Comparison of ENCODE assay signal across 11 mouse cellular contexts in the genomic region with DNA sequence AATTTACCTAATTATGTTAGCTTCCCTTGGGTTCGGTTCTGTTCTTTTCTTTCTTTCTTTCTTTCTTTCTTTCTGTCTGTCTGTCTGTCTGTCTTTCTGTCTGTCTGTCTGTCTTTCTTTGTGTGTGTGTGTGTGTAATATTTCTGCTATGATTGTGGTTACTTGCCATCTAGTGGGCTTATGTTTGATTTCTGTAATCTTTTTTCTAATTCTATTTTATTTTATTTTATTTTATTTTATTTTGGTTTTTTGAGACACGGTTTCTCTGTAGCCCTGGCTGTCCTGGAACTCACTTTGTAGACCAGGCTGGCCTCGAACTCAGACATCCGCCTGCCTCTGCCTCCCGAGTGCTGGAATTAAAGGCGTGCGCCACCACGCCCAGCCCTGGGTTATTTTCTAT. TPM values are rescaled to one million over a fixed set of nuclear protein-coding genes. Genes with fewer than 3 reads are reported as not detected.
DNase-seq lines count a peak whose midpoint lies in the region; ATAC-seq and TF ChIP-seq lines count a peak whose summit lies in the region.
"Not testable (repeated sequence)": the region's sequence is repeated elsewhere in the genome, so short reads cannot be mapped to it uniquely, and the experiment has no call there.
"Had no signal": no experiment of that assay in that cellular context is flagged by ENCODE, and none has a peak within 500 bp of the region (broad histone marks: within the 10 kb centered on the region; RNA-seq: fewer than 3 reads in every experiment).

No protein-coding gene starts in this region.

- 0 out of 2 replicates have a peak, but pooled peaks have one; percentile 65 for ATAC-seq in embryonic facial prominence, embryonic 11.5 days (replicated peaks; ENCODE audit: insufficient number of reproducible peaks, low FRiP score, low TSS enrichment, low read depth)
- ATAC-seq in heart, postnatal 0 days (ENCODE audit: insufficient read depth, low read depth): not testable (repeated sequence)
- peak; percentile 69 for ATAC-seq in intestine, postnatal 0 days
- ATAC-seq in liver, embryonic 11.5 days (replicated peaks; ENCODE audit: low FRiP score): peak; percentile 77

- H3K4me2 ChIP-seq in embryonic facial prominence, embryonic 11.5 days (ENCODE audit: low read depth, low read length); heart, postnatal 0 days (ENCODE audit: low read depth, low read length); intestine, postnatal 0 days (replicated peaks; ENCODE audit: low read depth); liver, embryonic 11.5 days: not testable (repeated sequence)

- H3K27ac ChIP-seq in embryonic facial prominence, embryonic 11.5 days (replicated peaks; ENCODE audit: low read depth, low read length); heart, postnatal 0 days (ENCODE audit: low read depth); intestine, postnatal 0 days (ENCODE audit: low read depth, low read length); liver, embryonic 11.5 days (ENCODE audit: low read depth, low read length): not testable (repeated sequence)

- H3K36me3 ChIP-seq in embryonic facial prominence, embryonic 11.5 days (replicated peaks; ENCODE audit: control insufficient read depth, insufficient read depth, low read depth, low read length); heart, postnatal 0 days (replicated peaks; ENCODE audit: control insufficient read depth, insufficient read depth, low read length); intestine, postnatal 0 days (ENCODE audit: control insufficient read depth, insufficient read depth); liver, embryonic 11.5 days (ENCODE audit: control insufficient read depth, insufficient read depth, low read length): not testable (repeated sequence)

- H3K27me3 ChIP-seq in embryonic facial prominence, embryonic 11.5 days (ENCODE audit: control insufficient read depth, insufficient read depth, low read length); heart, postnatal 0 days (ENCODE audit: control insufficient read depth, insufficient read depth, low read length); intestine, postnatal 0 days (replicated peaks; ENCODE audit: control insufficient read depth, insufficient read depth, low read length); liver, embryonic 11.5 days (replicated peaks; ENCODE audit: control insufficient read depth, insufficient read depth, low read length): not testable (repeated sequence)

- H3K4me1 ChIP-seq in embryonic facial prominence, embryonic 11.5 days (ENCODE audit: control insufficient read depth, insufficient read depth, low read length); heart, postnatal 0 days (ENCODE audit: control insufficient read depth, insufficient read depth); intestine, postnatal 0 days (replicated peaks; ENCODE audit: control insufficient read depth, insufficient read depth, low read length); liver, embryonic 11.5 days (replicated peaks; ENCODE audit: control insufficient read depth, insufficient read depth, low read length): not testable (repeated sequence)

- not testable (repeated sequence) for TF ChIP-seq CTCF in heart, postnatal 0 days (IDR thresholded peaks at IDR 0.05; ENCODE audit: low read depth); intestine, postnatal 0 days (IDR thresholded peaks at IDR 0.05; ENCODE audit: low read depth)

- not testable (repeated sequence) for H3K4me3 ChIP-seq in embryonic facial prominence, embryonic 11.5 days (ENCODE audit: low read depth, low read length); heart, postnatal 0 days (ENCODE audit: low read depth, low read length); intestine, postnatal 0 days (ENCODE audit: low read depth, low read length); liver, embryonic 11.5 days (ENCODE audit: low read depth, low read length)

- peak; percentile 38 for DNase-seq in CD4-positive, CD25-positive, alpha-beta regulatory T cell, adult 2 months (ENCODE audit: low read depth, low spot score)
- DNase-seq in WW6 (ENCODE audit: low read depth, low spot score): peak; percentile 58
- DNase-seq in embryonic facial prominence, embryonic 11.5 days (ENCODE audit: low spot score); liver, embryonic 11.5 days (ENCODE audit: low spot score): not testable (repeated sequence)
- DNase-seq in heart, postnatal 0 days (ENCODE audit: low spot score): peak; percentile 46
- peak; percentile 29 for DNase-seq in mesoderm, embryonic 11.5 days (ENCODE audit: low read depth, low spot score)

- not testable (repeated sequence) for TF ChIP-seq EP300 in heart, postnatal 0 days (IDR thresholded peaks at IDR 0.05; ENCODE audit: low read depth)

- H3K9me3 ChIP-seq in embryonic facial prominence, embryonic 11.5 days (replicated peaks; ENCODE audit: control insufficient read depth, low read length); heart, postnatal 0 days (replicated peaks; ENCODE audit: control insufficient read depth, low read length); intestine, postnatal 0 days (ENCODE audit: control insufficient read depth); liver, embryonic 11.5 days (ENCODE audit: control insufficient read depth, low read length): not testable (repeated sequence)

- not testable (repeated sequence) for H3K9ac ChIP-seq in embryonic facial prominence, embryonic 11.5 days (replicated peaks; ENCODE audit: low read length); heart, postnatal 0 days (replicated peaks; ENCODE audit: low read depth, low read length); intestine, postnatal 0 days (ENCODE audit: low read depth, low read length); liver, embryonic 11.5 days (ENCODE audit: low read depth, low read length)

- 90% methylated on average over 8 of the region's 8 CpGs for WGBS in embryonic facial prominence, embryonic 11.5 days
- WGBS in heart, postnatal 0 days: 91% methylated on average over 8 of the region's 8 CpGs
- WGBS in intestine, postnatal 0 days: 92% methylated on average over 8 of the region's 8 CpGs
- 86% methylated on average over 8 of the region's 8 CpGs for WGBS in liver, embryonic 11.5 days

RNA-seq across cellular contexts. Expression of a gene that starts 12.4 kb away (rescaled TPM):
- 43.4 and 49.1 TPM in 2 replicates for polyA plus RNA-seq in embryonic facial prominence, embryonic 11.5 days (2014; fragmentation: Nextera tagmentation; extraction: Ambion mirVana)
- total RNA-seq in heart, postnatal 0 days (2014; rRNA removed; ENCODE audit: low replicate concordance): 17.8 and 22.8 TPM in 2 replicates
- polyA plus RNA-seq in heart, postnatal 0 days (2015; fragmentation: Nextera tagmentation; extraction: Ambion mirVana): 28.4 and 29.0 TPM in 2 replicates
- 33.7 and 35.5 TPM in 2 replicates for polyA plus RNA-seq in intestine, postnatal 0 days (2015; fragmentation: Nextera tagmentation; extraction: Ambion mirVana)
- 40.2 and 44.2 TPM in 2 replicates for polyA plus RNA-seq in liver, embryonic 11.5 days (2014; fragmentation: Nextera tagmentation; extraction: Ambion mirVana)

RNA-seq across cellular contexts. Expression of a gene that starts 33.4 kb away (rescaled TPM):
- 0.63 and 1.3 TPM in 2 replicates for polyA plus RNA-seq in embryonic facial prominence, embryonic 11.5 days (2014; fragmentation: Nextera tagmentation; extraction: Ambion mirVana)
- total RNA-seq in heart, postnatal 0 days (2014; rRNA removed; ENCODE audit: low replicate concordance): 0.08 TPM in 1 of 2 replicates, not detected in the other
- 0.11 and 0.34 TPM in 2 replicates for polyA plus RNA-seq in heart, postnatal 0 days (2015; fragmentation: Nextera tagmentation; extraction: Ambion mirVana)
- 0.18 and 0.33 TPM in 2 replicates for polyA plus RNA-seq in intestine, postnatal 0 days (2015; fragmentation: Nextera tagmentation; extraction: Ambion mirVana)
- 2.3 and 3.5 TPM in 2 replicates for polyA plus RNA-seq in liver, embryonic 11.5 days (2014; fragmentation: Nextera tagmentation; extraction: Ambion mirVana)
- total RNA-seq: heart, adult 18-20 months; hematopoietic stem cell, adult 5-6 weeks had no signal
- polyA plus RNA-seq: activated CD4-positive, CD25-positive, alpha-beta regulatory T cell, adult 4 months; large intestine, adult 2 months had no signal
